Mouse (Mus musculus): ENCODE data around the gene Fam19a3. TPM values are rescaled to one million over a fixed set of nuclear protein-coding genes. Genes with fewer than 3 reads are reported as not detected.

The Fam19a3 gene
- polyA plus RNA-seq, 1 experiment from 2014 or later: not detected

Other genes starting within 250 kb of the Fam19a3 start
- gene Slc16a1, start 143.2 kb downstream of the Fam19a3 start, polyA plus RNA-seq (2015; fragmentation: Nextera tagmentation; extraction: Ambion mirVana): 81.9 and 106 TPM in 2 replicates
- gene Ppm1j, start 784 bp downstream of the Fam19a3 start, polyA plus RNA-seq (2015; fragmentation: Nextera tagmentation; extraction: Ambion mirVana): 0.37 and 0.59 TPM in 2 replicates
- 19.4 and 21.5 TPM in 2 replicates for gene Rhoc, start 6.5 kb upstream of the Fam19a3 start, polyA plus RNA-seq (2015; fragmentation: Nextera tagmentation; extraction: Ambion mirVana)
- gene Mov10, start 36.7 kb upstream of the Fam19a3 start, polyA plus RNA-seq (2015; fragmentation: Nextera tagmentation; extraction: Ambion mirVana): 26.2 and 28.7 TPM in 2 replicates
- gene St7l, start 82.2 kb upstream of the Fam19a3 start, polyA plus RNA-seq (2015; fragmentation: Nextera tagmentation; extraction: Ambion mirVana): 11.4 and 15.2 TPM in 2 replicates
- gene Capza1, start 82.7 kb upstream of the Fam19a3 start, polyA plus RNA-seq (2015; fragmentation: Nextera tagmentation; extraction: Ambion mirVana): 98.0 and 121 TPM in 2 replicates
- gene Wnt2b, start 180.1 kb upstream of the Fam19a3 start, polyA plus RNA-seq (2015; fragmentation: Nextera tagmentation; extraction: Ambion mirVana): 0.13 and 0.15 TPM in 2 replicates